Mouse (Mus musculus) CD4-positive, CD25-positive, alpha-beta regulatory T cell, adult 9 weeks (primary cell): ENCODE results near the gene Olfr1378. TPM values are rescaled to one million over a fixed set of nuclear protein-coding genes. Genes with fewer than 3 reads are reported as not detected.

ENCODE experiments used
- polyA plus RNA-seq: library from polyadenylated mRNA; unstranded; fragments of 100-300 nt; shearing (Covaris generic); gene quantifications from one replicate; pipeline ENCODE4 v1.2.1, GENCODE M21; 2017

Olfr1378 gene
- polyA plus RNA-seq, result not detected

GRCm38 (mm10) chr11:50966230-50966629 is at the start of gene Olfr1378:
Gene Olfr1378, plus strand, starts transcription at chr11:50966530.

DNA sequence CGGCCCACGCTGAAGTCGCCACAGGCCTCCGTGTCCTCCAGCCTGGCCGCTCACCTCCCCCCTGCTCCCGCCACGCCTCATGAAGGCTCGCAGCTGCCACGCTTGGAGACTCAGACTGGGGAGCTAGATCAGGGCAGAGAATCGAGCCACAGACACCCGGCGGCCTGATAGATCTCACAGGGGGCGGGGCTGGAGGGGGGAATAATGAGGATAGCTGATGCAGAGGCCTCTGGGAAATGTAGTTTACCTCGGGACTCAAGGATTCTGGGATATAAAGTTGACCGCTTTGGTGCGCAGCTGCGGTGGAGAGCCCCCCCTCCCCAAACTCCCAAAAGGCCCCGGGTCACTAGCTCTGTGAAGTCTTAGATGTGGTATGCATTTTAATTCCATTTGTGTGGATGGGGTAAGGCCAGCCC is 34.9 kb upstream of the Olfr1378 start, which contains the start of gene Zfp354b:
TSS of gene Zfp354b (minus strand) at position 183 of the 416 bp plus-strand sequence.

GRCm38 (mm10) chr11:50943506-50943905 is 22.8 kb upstream of the Olfr1378 start, which contains the start of gene 4933414I15Rik:
Gene 4933414I15Rik, minus strand, starts transcription at chr11:50943765.

GRCm38 (mm10) chr11:50953665-50954064 is 12.7 kb upstream of the Olfr1378 start, which contains the start of gene Prop1:
Gene Prop1, minus strand, starts transcription at chr11:50953765.

GRCm38 (mm10) chr11:50981667-50982066 is 15.3 kb downstream of the Olfr1378 start, which contains the start of gene Olfr1377:
Gene Olfr1377, plus strand, starts transcription at chr11:50981967.

GRCm38 (mm10) chr11:51003296-51003695 is 37.0 kb downstream of the Olfr1378 start, which contains the start of gene Olfr51:
Gene Olfr51, plus strand, starts transcription at chr11:51003596.

GRCm38 (mm10) chr11:51013936-51014335 is 47.6 kb downstream of the Olfr1378 start, which contains the start of gene Olfr54:
Gene Olfr54, plus strand, starts transcription at chr11:51014236.

Other genes starting within 250 kb of the Olfr1378 start
- gene Zfp354c, start 138.8 kb upstream of the Olfr1378 start, polyA plus RNA-seq, result 5.2 TPM
- gene Zfp879, start 125.0 kb upstream of the Olfr1378 start, polyA plus RNA-seq, result not detected
- gene Grm6, start 115.8 kb upstream of the Olfr1378 start, polyA plus RNA-seq, result 0.14 TPM
- gene Zfp454, start 78.9 kb upstream of the Olfr1378 start, polyA plus RNA-seq, result not detected
- 2.6 TPM for gene Zfp2, start 50.4 kb upstream of the Olfr1378 start, polyA plus RNA-seq
- gene Zfp354b, start 34.9 kb upstream of the Olfr1378 start, polyA plus RNA-seq, result not detected
- not detected for gene 4933414I15Rik, start 22.8 kb upstream of the Olfr1378 start, polyA plus RNA-seq
- not detected for gene Prop1, start 12.8 kb upstream of the Olfr1378 start, polyA plus RNA-seq
- not detected for gene Olfr1377, start 15.4 kb downstream of the Olfr1378 start, polyA plus RNA-seq
- gene Olfr51, start 37.1 kb downstream of the Olfr1378 start, polyA plus RNA-seq, result not detected
- not detected for gene Olfr54, start 47.7 kb downstream of the Olfr1378 start, polyA plus RNA-seq
- not detected for gene Olfr1375, start 81.6 kb downstream of the Olfr1378 start, polyA plus RNA-seq
- gene Zfp354a, start 92.7 kb downstream of the Olfr1378 start, polyA plus RNA-seq, result not detected